ENCODE assay signal across 8 mouse cellular contexts in genomic region chr7:89403053-89403972, GRCm38 (mm10). TPM values are rescaled to one million over a fixed set of nuclear protein-coding genes. Genes with fewer than 3 reads are reported as not detected.
DNase-seq lines count a peak whose midpoint lies in the region; ATAC-seq lines count a peak whose summit lies in the region.

No protein-coding gene starts in this region.

- H3K27ac ChIP-seq in intestine, embryonic 16.5 days (ENCODE audit: low read length), result peak overlapping the region; percentile 94
- peak overlapping the region; percentile 70 for H3K27ac ChIP-seq in limb, embryonic 11.5 days (replicated peaks; ENCODE audit: low read depth, low read length)
- H3K27ac ChIP-seq in midbrain, embryonic 12.5 days (replicated peaks), result peak overlapping the region; percentile 73

- H3K9ac ChIP-seq in intestine, embryonic 16.5 days (ENCODE audit: low read depth, low read length), result peak overlapping the region; percentile 78
- H3K9ac ChIP-seq in limb, embryonic 11.5 days (ENCODE audit: low read length), result peak overlapping the region; percentile 84
- peak overlapping the region; percentile 65 for H3K9ac ChIP-seq in midbrain, embryonic 12.5 days (replicated peaks)

- peak overlapping the region; percentile 76 for H3K4me3 ChIP-seq in intestine, embryonic 16.5 days (ENCODE audit: low read length)
- H3K4me3 ChIP-seq in limb, embryonic 11.5 days (ENCODE audit: low read depth, low read length), result peak overlapping the region; percentile 90
- peak overlapping the region; percentile 61 for H3K4me3 ChIP-seq in midbrain, embryonic 12.5 days

- DNase-seq in layer of hippocampus, adult 11-12 months (ENCODE audit: low spot score), result peak; percentile 44
- DNase-seq in layer of hippocampus, adult 9-10 months (ENCODE audit: low spot score), result no peak
- peak; percentile 79 for DNase-seq in embryo, embryonic 10.5 days (ENCODE audit: low spot score)
- DNase-seq in limb, embryonic 11.5 days (ENCODE audit: low spot score), result peak; percentile 83
- peak; percentile 83 for DNase-seq in skeletal muscle tissue, adult 2 months (ENCODE audit: low read depth, low spot score)

- no peaks in the 10 kb centered on the region for H3K9me3 ChIP-seq in intestine, embryonic 16.5 days (ENCODE audit: control insufficient read depth, low read length)
- no peaks in the 10 kb centered on the region for H3K9me3 ChIP-seq in limb, embryonic 11.5 days (ENCODE audit: control insufficient read depth, low read length)
- no peaks in the 10 kb centered on the region for H3K9me3 ChIP-seq in midbrain, embryonic 12.5 days

- H3K36me3 ChIP-seq in intestine, embryonic 16.5 days (ENCODE audit: control insufficient read depth, insufficient read depth, low read length), result no peaks in the 10 kb centered on the region
- peaks cover 2% of the 10 kb centered on the region; the same call in 1 of the 2 replicates for H3K36me3 ChIP-seq in limb, embryonic 11.5 days (ENCODE audit: control insufficient read depth, insufficient read depth, low read length)
- H3K36me3 ChIP-seq in midbrain, embryonic 12.5 days, result no peaks in the 10 kb centered on the region

- ATAC-seq in granulocyte monocyte progenitor cell, adult 5-6 weeks (replicated peaks; ENCODE audit: poor library complexity, severe bottlenecking), result peak; percentile 58
- peak; percentile 85 for ATAC-seq in intestine, embryonic 16.5 days
- ATAC-seq in limb, embryonic 11.5 days (ENCODE audit: insufficient number of reproducible peaks, low FRiP score, low TSS enrichment, low read depth), result peak; percentile 81
- peak; percentile 79 for ATAC-seq in midbrain, embryonic 12.5 days (ENCODE audit: low FRiP score, low read depth)

- peak overlapping the region; percentile 90 for H3K4me2 ChIP-seq in intestine, embryonic 16.5 days (ENCODE audit: low read depth, low read length)
- H3K4me2 ChIP-seq in limb, embryonic 11.5 days (ENCODE audit: low read depth, severe bottlenecking), result peak overlapping the region; percentile 94
- H3K4me2 ChIP-seq in midbrain, embryonic 12.5 days (replicated peaks), result peak overlapping the region; percentile 99

- WGBS in intestine, embryonic 16.5 days, result 3% methylated on average over 52 of the region's 52 CpGs
- WGBS in limb, embryonic 11.5 days, result 6% methylated on average over 52 of the region's 52 CpGs
- WGBS in midbrain, embryonic 12.5 days, result 4% methylated on average over 48 of the region's 52 CpGs

- peaks cover 16% of the 10 kb centered on the region for H3K4me1 ChIP-seq in intestine, embryonic 16.5 days (ENCODE audit: control insufficient read depth, insufficient read depth, low read length)
- 0 out of 2 replicates have a peak, but pooled peaks cover 3% of the 10 kb centered on the region for H3K4me1 ChIP-seq in limb, embryonic 11.5 days (ENCODE audit: control insufficient read depth, insufficient read depth, low read length)
- peaks cover 27% of the 10 kb centered on the region for H3K4me1 ChIP-seq in midbrain, embryonic 12.5 days

- 0 out of 2 replicates have a peak, but pooled peaks cover 2% of the 10 kb centered on the region for H3K27me3 ChIP-seq in intestine, embryonic 16.5 days (replicated peaks; ENCODE audit: control insufficient read depth, insufficient read depth, low read length)
- H3K27me3 ChIP-seq in limb, embryonic 11.5 days (ENCODE audit: control insufficient read depth, insufficient read depth, low read length), result no peaks in the 10 kb centered on the region
- H3K27me3 ChIP-seq in midbrain, embryonic 12.5 days, result peaks cover 45% of the 10 kb centered on the region

RNA-seq across cellular contexts. Expression of gene Tmem135, which starts 0.7 kb away (rescaled TPM):
- total RNA-seq in granulocyte monocyte progenitor cell, adult 5-6 weeks (2014; fragmentation: Nextera tagmentation), result 21.5 and 23.1 TPM in 2 replicates
- total RNA-seq in granulocyte monocyte progenitor cell, adult 5-6 weeks (2017), result 18.1 and 18.9 TPM in 2 replicates
- 54.6 and 63.1 TPM in 2 replicates for polyA plus RNA-seq in intestine, embryonic 16.5 days (2015; fragmentation: Nextera tagmentation; extraction: Ambion mirVana)
- 17.7 and 18.3 TPM in 2 replicates for polyA plus RNA-seq in limb, embryonic 11.5 days (2014; fragmentation: Nextera tagmentation; extraction: Ambion mirVana)
- polyA plus RNA-seq in midbrain, embryonic 12.5 days (2016; fragmentation: Nextera tagmentation; extraction: Ambion mirVana), result 19.1 and 20.9 TPM in 2 replicates

RNA-seq across cellular contexts. Expression of gene Fzd4, which starts 0.8 kb away (rescaled TPM):
- total RNA-seq in granulocyte monocyte progenitor cell, adult 5-6 weeks (2014; fragmentation: Nextera tagmentation), result 0.34 and 2.4 TPM in 2 replicates
- 0.78 and 1.1 TPM in 2 replicates for total RNA-seq in granulocyte monocyte progenitor cell, adult 5-6 weeks (2017)
- 7.4 and 8.9 TPM in 2 replicates for polyA plus RNA-seq in intestine, embryonic 16.5 days (2015; fragmentation: Nextera tagmentation; extraction: Ambion mirVana)
- polyA plus RNA-seq in limb, embryonic 11.5 days (2014; fragmentation: Nextera tagmentation; extraction: Ambion mirVana), result 9.4 and 11.0 TPM in 2 replicates
- polyA plus RNA-seq in midbrain, embryonic 12.5 days (2016; fragmentation: Nextera tagmentation; extraction: Ambion mirVana), result 2.1 and 2.5 TPM in 2 replicates
